Mouse (Mus musculus) embryonic facial prominence, embryonic 13.5 days (tissue): ENCODE measurements around the gene Olfr1112. TPM values are rescaled to one million over a fixed set of nuclear protein-coding genes. Genes with fewer than 3 reads are reported as not detected.
"Not testable (repeated sequence)": the region's sequence is repeated elsewhere in the genome, so short reads cannot be mapped to it uniquely, and the experiment has no call there.

Experiments
- ATAC-seq: fragments of 200-750 bp; cut with Nextera tagmentation; 2 replicates; pipeline ENCODE4 v1.8.0; 2017; ENCODE audit warnings: low read depth; ENCODE audit not compliant: insufficient number of reproducible peaks, insufficient read depth, low FRiP score, low TSS enrichment
- H3K27ac ChIP-seq: fragments of 300-500 bp; sonication (generic); 2 replicates; pipeline ENCODE4 v1.5.1; 2015; ENCODE audit warnings: moderate library complexity, mild to moderate bottlenecking, inconsistent platforms
- H3K27me3 ChIP-seq: fragments of 300-500 bp; sonication (generic); 2 replicates; pipeline ENCODE4 v1.6.1; 2015; ENCODE audit warnings: mild to moderate bottlenecking, inconsistent platforms
- H3K36me3 ChIP-seq: fragments of 300-500 bp; sonication (generic); 2 replicates; pipeline ENCODE4 v1.6.1; 2015; ENCODE audit warnings: mild to moderate bottlenecking, inconsistent platforms
- H3K4me1 ChIP-seq: fragments of 300-500 bp; sonication (generic); 2 replicates; pipeline ENCODE4 v1.6.1; 2015; ENCODE audit warnings: inconsistent platforms
- H3K4me2 ChIP-seq: fragments of 300-500 bp; sonication (generic); 2 replicates; pipeline ENCODE4 v1.6.1; 2015; ENCODE audit warnings: moderate library complexity, mild to moderate bottlenecking, inconsistent platforms
- H3K4me3 ChIP-seq: fragments of 300-500 bp; sonication (generic); 2 replicates; pipeline ENCODE4 v1.5.1; 2015; ENCODE audit warnings: mild to moderate bottlenecking, inconsistent platforms
- H3K9ac ChIP-seq: fragments of 300-500 bp; sonication (generic); 2 replicates; pipeline ENCODE4 v1.6.1; 2015; ENCODE audit warnings: mild to moderate bottlenecking, inconsistent platforms
- H3K9me3 ChIP-seq: fragments of 300-500 bp; sonication (generic); 2 replicates; pipeline ENCODE4 v1.6.1; 2016; ENCODE audit warnings: inconsistent platforms
- WGBS: fragments of 180-500 bp; shearing (Covaris S2); methylation state at CpG from one replicate; pipeline ENCODE4 v1.1.7; 2015; ENCODE audit warnings: mixed read lengths; 5-methylcytosine and 5-hydroxymethylcytosine counted together
- polyA plus RNA-seq: library from polyadenylated mRNA; unstranded; fragments of >200 nt; fragmentation: Nextera tagmentation; extraction: Ambion mirVana; gene quantifications from 2 replicates; pipeline ENCODE4 v1.2.1, GENCODE M21; 2015

Gene Olfr1112
- polyA plus RNA-seq = not detected in 2 replicates

GRCm38 (mm10) chr2:87187498-87187897 is at the start of gene Olfr1112:
Gene Olfr1112 (plus strand): TSS chr2:87187798.
- H3K9ac ChIP-seq = no peak within 1 kb of the TSS
- no peaks in the 10 kb centered on the region for H3K4me1 ChIP-seq
- ATAC-seq = no peak
- H3K27me3 ChIP-seq = no peaks in the 10 kb centered on the region
- H3K4me2 ChIP-seq = no peak within 1 kb of the TSS
- no peaks in the 10 kb centered on the region for H3K9me3 ChIP-seq
- H3K27ac ChIP-seq = no peak within 1 kb of the TSS
- WGBS = 84% methylated on average over 1 of the region's 1 CpGs
- no peak within 1 kb of the TSS for H3K4me3 ChIP-seq
- H3K36me3 ChIP-seq = no peaks in the 10 kb centered on the region

GRCm38 (mm10) chr2:87140200-87140599 is 47.4 kb upstream of the Olfr1112 start, which contains the start of gene Olfr1110:
Gene Olfr1110 (minus strand): TSS chr2:87140300.
- H3K36me3 ChIP-seq = no peaks in the 10 kb centered on the region
- ATAC-seq = no peak
- H3K9me3 ChIP-seq = no peaks in the 10 kb centered on the region
- H3K4me2 ChIP-seq = no peak within 1 kb of the TSS
- no peak within 1 kb of the TSS for H3K9ac ChIP-seq
- 78% methylated on average over 1 of the region's 1 CpGs for WGBS
- no peak within 1 kb of the TSS for H3K4me3 ChIP-seq
- H3K27me3 ChIP-seq = no peaks in the 10 kb centered on the region
- no peaks in the 10 kb centered on the region for H3K4me1 ChIP-seq
- H3K27ac ChIP-seq = no peak within 1 kb of the TSS

- no peak for ATAC-seq
- Histone ChIP-seq H3K36me3 (no peaks in the 10 kb centered on the region), H3K4me1 (no peaks in the 10 kb centered on the region), H3K27me3 (no peaks in the 10 kb centered on the region), H3K4me2 (no peak within 1 kb of the TSS), H3K9me3 (no peaks in the 10 kb centered on the region), H3K9ac (no peak within 1 kb of the TSS), H3K27ac (no peak within 1 kb of the TSS), H3K4me3 (no peak within 1 kb of the TSS)
These were observed 35.1 kb upstream of the Olfr1112 start, which contains the start of gene Olfr1111 for GRCm38 (mm10) chr2:87152524-87152923. Gene Olfr1111 (minus strand): TSS chr2:87152624.

- H3K27ac ChIP-seq, H3K9ac ChIP-seq, H3K4me3 ChIP-seq, H3K4me2 ChIP-seq, H3K9me3 ChIP-seq, H3K4me1 ChIP-seq, H3K27me3 ChIP-seq, H3K36me3 ChIP-seq, ATAC-seq: not testable (repeated sequence)
- WGBS = 81% methylated on average over 2 of the region's 2 CpGs
These were observed 19.9 kb upstream of the Olfr1112 start for GRCm38 (mm10) chr2:87167731-87168130.

GRCm38 (mm10) chr2:87208670-87209069 is 21.1 kb downstream of the Olfr1112 start, which contains the start of gene Olfr1113:
Gene Olfr1113 (plus strand): TSS chr2:87208970.
- no peak within 1 kb of the TSS for H3K27ac ChIP-seq
- no peak within 1 kb of the TSS for H3K9ac ChIP-seq
- WGBS = 87% methylated on average over 2 of the region's 2 CpGs
- ATAC-seq = no peak
- no peaks in the 10 kb centered on the region for H3K36me3 ChIP-seq
- H3K9me3 ChIP-seq = no peaks in the 10 kb centered on the region
- H3K27me3 ChIP-seq = no peaks in the 10 kb centered on the region
- H3K4me1 ChIP-seq = no peaks in the 10 kb centered on the region
- H3K4me2 ChIP-seq = no peak within 1 kb of the TSS
- H3K4me3 ChIP-seq = no peak within 1 kb of the TSS

Other genes with a start within 250 kb of the Olfr1112 start
- not detected in 2 replicates for gene Olfr1099, start 227.1 kb upstream of the Olfr1112 start, polyA plus RNA-seq
- gene Olfr1100, start 207.8 kb upstream of the Olfr1112 start, polyA plus RNA-seq = not detected in 2 replicates
- gene Olfr1101, start 196.6 kb upstream of the Olfr1112 start, polyA plus RNA-seq = not detected in 2 replicates
- not detected in 2 replicates for gene Olfr1102, start 189.4 kb upstream of the Olfr1112 start, polyA plus RNA-seq
- not detected in 2 replicates for gene Olfr1104, start 160.7 kb upstream of the Olfr1112 start, polyA plus RNA-seq
- gene Olfr1105, start 151.3 kb upstream of the Olfr1112 start, polyA plus RNA-seq = not detected in 2 replicates
- not detected in 2 replicates for gene Olfr1106, start 135.5 kb upstream of the Olfr1112 start, polyA plus RNA-seq
- gene Olfr1107, start 112.0 kb upstream of the Olfr1112 start, polyA plus RNA-seq = not detected in 2 replicates
- not detected in 2 replicates for gene Olfr1109, start 91.8 kb upstream of the Olfr1112 start, polyA plus RNA-seq
- gene Olfr259, start 73.2 kb upstream of the Olfr1112 start, polyA plus RNA-seq = not detected in 2 replicates
- gene Olfr1110, start 47.5 kb upstream of the Olfr1112 start, polyA plus RNA-seq = 0.08 TPM in 1 of 2 replicates, not detected in the other
- gene Olfr1111, start 35.2 kb upstream of the Olfr1112 start, polyA plus RNA-seq = not detected in 2 replicates
- not detected in 2 replicates for gene Olfr1113, start 21.2 kb downstream of the Olfr1112 start, polyA plus RNA-seq
- gene Olfr1115, start 60.2 kb downstream of the Olfr1112 start, polyA plus RNA-seq = not detected in 2 replicates
- gene Olfr1116, start 79.7 kb downstream of the Olfr1112 start, polyA plus RNA-seq = not detected in 2 replicates
- not detected in 2 replicates for gene Olfr1118, start 119.8 kb downstream of the Olfr1112 start, polyA plus RNA-seq
- gene Olfr1120, start 167.0 kb downstream of the Olfr1112 start, polyA plus RNA-seq = not detected in 2 replicates
- gene Olfr1121, start 182.1 kb downstream of the Olfr1112 start, polyA plus RNA-seq = not detected in 2 replicates
- not detected in 2 replicates for gene Olfr1122, start 198.1 kb downstream of the Olfr1112 start, polyA plus RNA-seq
- not detected in 2 replicates for gene Olfr1123, start 228.8 kb downstream of the Olfr1112 start, polyA plus RNA-seq
- gene Olfr1124, start 242.5 kb downstream of the Olfr1112 start, polyA plus RNA-seq = 0.14 TPM in 1 of 2 replicates, not detected in the other